Mouse (Mus musculus): ENCODE measurements around the gene Upk2. TPM values are rescaled to one million over a fixed set of nuclear protein-coding genes. Genes with fewer than 3 reads are reported as not detected.
"Not testable (repeated sequence)": the region's sequence is repeated elsewhere in the genome, so short reads cannot be mapped to it uniquely, and the experiment has no call there.

Upk2 gene
- polyA plus RNA-seq, 1 experiment from 2014 or later, result not detected

DNA sequence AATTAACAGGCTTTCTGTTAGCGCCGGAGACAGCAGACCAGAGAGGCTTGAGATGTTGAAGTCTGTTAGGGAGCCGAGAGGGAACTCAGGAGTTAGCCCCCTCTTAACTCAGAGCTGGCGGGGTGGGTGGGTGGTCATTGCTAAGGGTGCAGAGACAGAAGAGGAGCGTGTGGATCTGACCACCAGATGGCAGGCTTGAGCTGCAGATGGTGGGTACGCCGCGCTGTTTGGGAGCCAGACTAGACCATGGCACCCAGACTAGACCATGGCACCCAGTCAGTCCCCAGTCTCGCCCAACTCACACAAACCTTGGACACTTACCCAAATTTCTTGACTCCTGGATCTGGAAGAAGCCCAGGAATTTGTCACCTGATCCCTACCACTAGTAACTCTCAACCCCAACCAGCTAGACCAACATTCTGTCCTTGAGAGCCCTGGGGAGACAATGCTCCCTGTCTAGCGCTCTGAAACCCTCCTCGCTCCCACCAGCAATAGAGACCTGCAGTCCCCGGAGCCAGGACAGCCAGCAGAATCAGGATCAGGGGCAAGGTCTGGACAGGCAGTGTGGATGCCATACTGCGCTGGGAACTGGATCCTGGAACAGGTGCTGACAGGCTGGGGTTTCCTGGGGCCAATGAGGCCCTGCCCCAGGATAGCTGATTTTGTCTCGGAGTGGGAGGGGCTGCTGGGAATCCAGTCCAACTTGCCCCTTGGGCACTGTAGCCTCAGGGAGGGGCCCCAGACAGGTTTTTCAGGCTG is 465 bp downstream of the Upk2 start:
- Histone ChIP-seq H3K4me1 (ENCODE audit: control insufficient read depth, insufficient read depth, low read length) (peaks cover 3% of the 10 kb centered on the region; the same call in 1 of the 2 replicates), H3K27me3 (ENCODE audit: control insufficient read depth, insufficient read depth, low read length) (peaks cover 19% of the 10 kb centered on the region), H3K9ac (ENCODE audit: low read length) (no peak overlapping the region), H3K4me2 (ENCODE audit: low read depth, low read length) (no peak overlapping the region), H3K27ac (ENCODE audit: low read length) (no peak overlapping the region), H3K4me3 (ENCODE audit: low read length) (no peak overlapping the region), H3K36me3 (ENCODE audit: control insufficient read depth, insufficient read depth) (no peaks in the 10 kb centered on the region), H3K9me3 (replicated peaks; ENCODE audit: control insufficient read depth, low read length) (no peaks in the 10 kb centered on the region)
- peak; percentile 83 for ATAC-seq (replicated peaks; ENCODE audit: extremely low read depth, insufficient read depth, low FRiP score)
- WGBS, result 10% methylated on average over 14 of the region's 14 CpGs

DNA sequence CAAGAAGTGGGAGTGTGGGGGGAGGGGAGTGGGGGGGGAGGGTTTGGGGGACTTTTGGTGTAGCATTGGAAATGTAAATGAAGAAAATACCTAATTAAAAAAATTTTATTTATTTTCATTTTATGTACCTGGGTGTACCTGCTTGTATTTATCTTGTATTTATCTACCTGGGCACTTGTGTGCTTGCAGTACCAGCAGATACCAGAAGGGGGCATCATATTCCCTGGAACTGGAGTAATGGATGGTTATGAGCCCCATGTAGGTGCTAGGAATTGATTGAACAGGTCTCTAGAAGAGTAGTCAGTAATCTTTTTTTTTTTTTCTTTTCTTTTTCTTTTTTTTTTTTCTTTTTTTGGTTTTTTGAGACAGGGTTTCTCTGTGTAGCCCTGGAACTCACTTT is 4.4 kb downstream of the Upk2 start:
- H3K4me3 ChIP-seq (ENCODE audit: low read length), result no peak overlapping the region
- H3K4me1 ChIP-seq (ENCODE audit: control insufficient read depth, insufficient read depth, low read length), result peaks cover 3% of the 10 kb centered on the region; the same call in 1 of the 2 replicates
- H3K4me2 ChIP-seq (ENCODE audit: low read depth, low read length), result no peak overlapping the region
- H3K27me3 ChIP-seq (ENCODE audit: control insufficient read depth, insufficient read depth, low read length), result peaks cover 15% of the 10 kb centered on the region
- H3K9ac ChIP-seq (ENCODE audit: low read length), result no peak overlapping the region
- no peaks in the 10 kb centered on the region for H3K36me3 ChIP-seq (ENCODE audit: control insufficient read depth, insufficient read depth)
- ATAC-seq (replicated peaks; ENCODE audit: extremely low read depth, insufficient read depth, low FRiP score), result no peak
- no peaks in the 10 kb centered on the region for H3K9me3 ChIP-seq (replicated peaks; ENCODE audit: control insufficient read depth, low read length)
- no peak overlapping the region for H3K27ac ChIP-seq (ENCODE audit: low read length)

DNA sequence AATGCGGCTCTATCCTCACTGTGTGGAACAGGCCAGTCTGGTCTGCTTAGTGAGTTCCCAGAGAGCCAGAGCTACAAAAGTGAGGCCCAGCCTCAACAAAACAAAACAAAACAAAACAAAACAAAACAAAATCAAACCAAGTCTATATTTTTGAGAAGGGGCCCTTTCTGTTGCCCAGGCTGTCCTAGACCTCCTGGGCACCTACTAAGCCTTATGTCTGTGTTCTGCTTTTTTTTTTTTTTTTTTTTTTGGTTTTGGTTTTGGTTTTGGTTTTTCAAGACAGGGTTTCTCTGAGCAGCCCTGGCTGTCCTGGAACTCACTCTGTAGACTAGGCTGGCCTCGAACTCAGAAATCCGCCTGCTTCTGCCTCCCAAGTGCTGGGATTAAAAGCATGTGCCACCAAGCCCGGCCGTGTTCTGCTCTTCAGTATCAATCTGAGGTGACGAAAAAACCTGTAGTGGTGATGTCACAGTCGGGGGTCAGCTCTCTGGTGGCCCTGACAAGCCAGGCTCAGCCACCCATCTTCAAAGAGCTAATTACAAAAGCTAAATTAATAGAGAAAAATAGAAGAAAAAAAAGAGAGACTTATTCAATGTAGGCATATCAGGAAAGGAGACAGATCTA is 10.3 kb downstream of the Upk2 start:
- WGBS, result 78% methylated on average over 7 of the region's 7 CpGs
- not testable (repeated sequence) for H3K9me3 ChIP-seq (replicated peaks; ENCODE audit: control insufficient read depth, low read length); H3K27ac ChIP-seq (ENCODE audit: low read length); H3K4me1 ChIP-seq (ENCODE audit: control insufficient read depth, insufficient read depth, low read length); H3K36me3 ChIP-seq (ENCODE audit: control insufficient read depth, insufficient read depth); ATAC-seq (replicated peaks; ENCODE audit: extremely low read depth, insufficient read depth, low FRiP score); H3K4me3 ChIP-seq (ENCODE audit: low read length); H3K27me3 ChIP-seq (ENCODE audit: control insufficient read depth, insufficient read depth, low read length); H3K9ac ChIP-seq (ENCODE audit: low read length); H3K4me2 ChIP-seq (ENCODE audit: low read depth, low read length)

DNA sequence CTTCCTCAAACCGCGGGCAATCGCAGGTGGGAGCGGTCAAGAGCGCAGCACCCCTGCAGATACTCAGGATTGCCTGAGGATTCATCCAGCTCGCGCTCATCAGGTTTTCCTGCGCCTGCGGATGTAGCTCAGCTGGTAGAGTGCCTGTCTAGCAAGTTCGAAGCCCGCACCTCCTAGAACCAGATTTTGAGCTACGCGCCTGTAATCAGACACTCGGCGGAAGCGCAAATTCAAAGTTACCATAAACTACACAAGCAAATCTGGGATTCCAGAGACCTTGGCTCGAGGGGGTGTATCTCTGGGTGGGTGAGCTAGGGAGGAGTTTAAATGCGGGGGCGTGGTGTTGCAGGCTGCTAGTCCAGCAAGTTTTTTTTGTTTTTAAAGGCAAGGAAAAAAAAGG is 13.8 kb downstream of the Upk2 start, which contains the start of gene Foxr1:
Gene Foxr1 (minus strand): TSS at position 176 of the 400 bp plus-strand sequence.
- H3K9me3 ChIP-seq (replicated peaks; ENCODE audit: control insufficient read depth, low read length), result no peaks in the 10 kb centered on the region
- H3K4me2 ChIP-seq (ENCODE audit: low read depth, low read length), result no peak within 1 kb of the TSS
- ATAC-seq (replicated peaks; ENCODE audit: extremely low read depth, insufficient read depth, low FRiP score), result no peak
- H3K4me3 ChIP-seq (ENCODE audit: low read length), result no peak within 1 kb of the TSS
- 59% methylated on average over 19 of the region's 19 CpGs for WGBS
- H3K27ac ChIP-seq (ENCODE audit: low read length), result no peak within 1 kb of the TSS
- no peaks in the 10 kb centered on the region for H3K27me3 ChIP-seq (ENCODE audit: control insufficient read depth, insufficient read depth, low read length)
- H3K9ac ChIP-seq (ENCODE audit: low read length), result no peak within 1 kb of the TSS
- H3K4me1 ChIP-seq (ENCODE audit: control insufficient read depth, insufficient read depth, low read length), result no peaks in the 10 kb centered on the region
- no peaks in the 10 kb centered on the region for H3K36me3 ChIP-seq (ENCODE audit: control insufficient read depth, insufficient read depth)

DNA sequence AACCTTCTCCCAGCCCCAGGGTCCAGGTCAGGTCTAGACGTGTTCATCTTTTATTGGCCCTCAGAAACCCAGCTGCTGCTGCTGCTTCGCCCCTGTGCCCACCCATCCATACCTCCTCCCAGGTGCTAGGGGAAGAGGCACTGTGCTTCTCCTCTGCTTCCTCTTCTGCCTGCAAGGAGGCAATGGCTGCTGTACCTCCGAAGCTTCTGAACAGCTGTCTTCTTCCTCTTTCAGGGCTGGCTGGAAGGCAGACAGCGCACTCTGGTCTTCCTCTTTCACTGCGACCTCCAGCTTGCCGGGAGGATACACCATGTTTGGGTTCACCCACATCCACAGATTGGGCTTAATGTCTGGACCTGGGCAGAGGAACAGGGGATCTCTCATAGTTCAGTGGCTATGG is 19.0 kb downstream of the Upk2 start:
- Histone ChIP-seq H3K27me3 (ENCODE audit: control insufficient read depth, insufficient read depth, low read length) (no peaks in the 10 kb centered on the region), H3K4me1 (ENCODE audit: control insufficient read depth, insufficient read depth, low read length) (no peaks in the 10 kb centered on the region), H3K4me3 (ENCODE audit: low read length) (no peak overlapping the region), H3K9me3 (replicated peaks; ENCODE audit: control insufficient read depth, low read length) (no peaks in the 10 kb centered on the region), H3K4me2 (ENCODE audit: low read depth, low read length) (no peak overlapping the region), H3K36me3 (ENCODE audit: control insufficient read depth, insufficient read depth) (no peaks in the 10 kb centered on the region), H3K9ac (ENCODE audit: low read length) (no peak overlapping the region), H3K27ac (ENCODE audit: low read length) (no peak overlapping the region)
- ATAC-seq (replicated peaks; ENCODE audit: extremely low read depth, insufficient read depth, low FRiP score), result no peak
- 71% methylated on average over 6 of the region's 6 CpGs for WGBS

DNA sequence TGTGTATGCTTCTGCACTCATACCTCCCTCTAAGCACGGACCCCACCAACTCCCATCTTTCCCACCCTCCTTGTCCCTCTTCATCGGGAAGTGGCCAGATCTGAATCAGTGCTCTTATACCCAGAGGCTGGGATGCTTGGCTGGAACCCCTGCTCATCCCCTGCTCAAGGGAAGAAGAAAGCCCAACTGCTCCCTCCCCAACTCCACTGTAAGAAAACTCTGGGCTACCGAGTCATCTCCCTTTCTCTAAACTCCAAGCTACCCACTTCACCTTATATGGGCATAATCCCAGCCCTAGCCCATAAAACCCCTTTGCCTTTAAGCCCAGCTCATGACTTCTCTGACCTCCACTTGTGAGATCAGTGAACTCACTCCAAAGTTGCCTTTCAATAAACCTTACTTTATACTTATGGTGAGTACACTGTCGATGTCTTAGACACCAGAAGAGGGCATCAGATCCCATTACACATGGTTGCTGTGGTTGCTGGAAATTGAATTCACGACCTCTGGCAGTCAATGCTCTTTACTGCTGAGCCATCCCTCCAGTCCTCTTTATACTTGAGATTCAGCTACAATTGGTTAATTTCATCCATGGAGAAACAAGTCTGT is 22.1 kb downstream of the Upk2 start:
- Histone ChIP-seq H3K4me2 (ENCODE audit: low read depth, low read length) (no peak overlapping the region), H3K36me3 (ENCODE audit: control insufficient read depth, insufficient read depth) (no peaks in the 10 kb centered on the region), H3K9me3 (replicated peaks; ENCODE audit: control insufficient read depth, low read length) (no peaks in the 10 kb centered on the region), H3K4me1 (ENCODE audit: control insufficient read depth, insufficient read depth, low read length) (no peaks in the 10 kb centered on the region), H3K4me3 (ENCODE audit: low read length) (no peak overlapping the region), H3K27ac (ENCODE audit: low read length) (no peak overlapping the region), H3K9ac (ENCODE audit: low read length) (no peak overlapping the region), H3K27me3 (ENCODE audit: control insufficient read depth, insufficient read depth, low read length) (no peaks in the 10 kb centered on the region)
- 53% methylated on average over 5 of the region's 5 CpGs for WGBS
- ATAC-seq (replicated peaks; ENCODE audit: extremely low read depth, insufficient read depth, low FRiP score), result no peak

DNA sequence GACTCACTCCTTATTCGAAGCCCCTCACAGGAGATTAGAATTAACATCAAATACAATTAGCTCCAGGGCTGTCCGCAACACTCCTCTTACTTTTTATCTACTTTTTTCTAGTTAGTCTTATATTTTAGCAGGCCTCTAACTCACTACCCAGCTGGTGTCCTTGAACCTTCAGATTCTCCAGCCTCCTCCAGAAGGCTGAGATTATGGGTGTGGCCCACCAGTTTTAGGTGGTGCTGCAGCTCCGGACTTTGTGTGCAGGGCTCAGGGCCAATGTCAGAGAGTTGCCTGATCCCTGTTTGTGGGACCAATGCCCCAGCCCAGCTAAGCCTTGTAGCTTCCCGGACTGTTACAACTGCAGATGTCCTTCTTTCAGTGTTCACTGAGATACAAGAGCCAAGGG is 31.2 kb downstream of the Upk2 start:
- 85% methylated on average over 4 of the region's 4 CpGs for WGBS

DNA sequence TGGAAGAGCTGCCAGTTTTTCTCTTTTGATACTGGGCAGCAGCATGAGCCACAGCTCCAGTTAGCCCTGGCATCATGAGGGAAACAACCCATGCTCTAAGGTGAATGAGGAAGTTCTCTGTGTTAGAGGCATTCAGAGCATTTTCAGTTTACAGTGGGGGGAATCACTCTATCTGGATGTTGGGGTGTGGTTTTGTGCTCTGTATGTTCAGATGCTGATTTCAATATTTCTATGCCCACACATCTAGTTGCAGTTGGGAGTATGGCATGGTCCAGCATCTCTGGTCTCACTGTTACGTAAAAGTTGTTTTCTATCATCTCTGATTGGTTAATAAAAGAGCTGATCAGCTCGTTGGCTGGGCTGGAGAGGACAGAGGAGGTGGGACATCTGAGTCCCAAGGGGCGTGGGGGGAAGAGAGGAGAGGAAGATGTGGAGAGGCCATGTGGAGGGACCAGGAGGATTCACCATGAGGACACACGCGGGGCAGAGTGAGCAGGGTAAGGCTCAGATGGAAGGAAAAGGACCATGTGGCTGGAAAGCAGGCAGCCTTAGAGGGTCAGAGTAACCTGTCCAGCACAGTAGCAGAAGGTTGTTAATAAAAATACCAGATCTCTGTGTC is 34.4 kb downstream of the Upk2 start:
- no peak overlapping the region for H3K4me3 ChIP-seq (ENCODE audit: low read length)
- no peak for ATAC-seq (replicated peaks; ENCODE audit: extremely low read depth, insufficient read depth, low FRiP score)
- 70% methylated on average over 5 of the region's 5 CpGs for WGBS
- no peak overlapping the region for H3K27ac ChIP-seq (ENCODE audit: low read length)
- H3K9ac ChIP-seq (ENCODE audit: low read length), result no peak overlapping the region
- no peak overlapping the region for H3K4me2 ChIP-seq (ENCODE audit: low read depth, low read length)
- no peaks in the 10 kb centered on the region for H3K9me3 ChIP-seq (replicated peaks; ENCODE audit: control insufficient read depth, low read length)
- H3K4me1 ChIP-seq (ENCODE audit: control insufficient read depth, insufficient read depth, low read length), result peaks cover 11% of the 10 kb centered on the region
- H3K27me3 ChIP-seq (ENCODE audit: control insufficient read depth, insufficient read depth, low read length), result no peaks in the 10 kb centered on the region
- 0 out of 2 replicates have a peak, but pooled peaks cover 3% of the 10 kb centered on the region for H3K36me3 ChIP-seq (ENCODE audit: control insufficient read depth, insufficient read depth)

More for the DNA sequence above, 31.2 kb downstream of the Upk2 start:
- H3K36me3 ChIP-seq (ENCODE audit: control insufficient read depth, insufficient read depth), result no peaks in the 10 kb centered on the region
- H3K9ac ChIP-seq (ENCODE audit: low read length), result no peak overlapping the region
- H3K27ac ChIP-seq (ENCODE audit: low read length), result no peak overlapping the region
- no peak overlapping the region for H3K4me2 ChIP-seq (ENCODE audit: low read depth, low read length)
- no peak overlapping the region for H3K4me3 ChIP-seq (ENCODE audit: low read length)
- H3K9me3 ChIP-seq (replicated peaks; ENCODE audit: control insufficient read depth, low read length), result no peaks in the 10 kb centered on the region
- H3K27me3 ChIP-seq (ENCODE audit: control insufficient read depth, insufficient read depth, low read length), result no peaks in the 10 kb centered on the region
- 0 out of 2 replicates have a peak, but pooled peaks cover under 1% of the 10 kb centered on the region for H3K4me1 ChIP-seq (ENCODE audit: control insufficient read depth, insufficient read depth, low read length)
- ATAC-seq (replicated peaks; ENCODE audit: extremely low read depth, insufficient read depth, low FRiP score), result no peak

DNA sequence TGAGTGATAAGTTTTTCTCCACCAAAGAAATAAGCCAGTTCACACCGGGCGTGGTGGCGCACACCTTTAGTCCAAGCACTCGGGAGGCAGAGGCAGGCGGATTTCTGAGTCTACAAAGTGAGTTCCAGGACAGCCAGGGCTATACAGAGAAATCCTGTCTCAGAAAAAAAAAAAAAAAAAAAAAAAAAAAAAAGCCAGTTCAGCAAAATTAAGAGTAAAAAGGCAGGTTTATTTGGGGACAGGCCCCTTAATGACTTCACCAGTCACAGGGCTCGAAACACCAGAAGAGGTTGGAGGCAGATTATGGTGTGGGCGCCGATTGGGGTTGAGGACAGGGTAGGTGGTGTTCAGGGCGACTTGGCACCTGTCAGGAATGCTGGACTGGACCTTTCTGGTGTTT is 35.0 kb downstream of the Upk2 start:
- H3K36me3 ChIP-seq (ENCODE audit: control insufficient read depth, insufficient read depth); ATAC-seq (replicated peaks; ENCODE audit: extremely low read depth, insufficient read depth, low FRiP score); H3K9me3 ChIP-seq (replicated peaks; ENCODE audit: control insufficient read depth, low read length); H3K27me3 ChIP-seq (ENCODE audit: control insufficient read depth, insufficient read depth, low read length); H3K4me2 ChIP-seq (ENCODE audit: low read depth, low read length); H3K4me3 ChIP-seq (ENCODE audit: low read length); H3K9ac ChIP-seq (ENCODE audit: low read length); H3K27ac ChIP-seq (ENCODE audit: low read length): not testable (repeated sequence)
- H3K4me1 ChIP-seq (ENCODE audit: control insufficient read depth, insufficient read depth, low read length), result peaks cover 11% of the 10 kb centered on the region
- 90% methylated on average over 9 of the region's 9 CpGs for WGBS

Data from heart, embryonic 16.5 days (tissue).